Mouse (Mus musculus) MEL (cell line): ENCODE results near the gene Tiam1. TPM values are rescaled to one million over a fixed set of nuclear protein-coding genes. Genes with fewer than 3 reads are reported as not detected.

ENCODE experiments used
- DNase-seq: peaks from one replicate; pipeline ENCODE4 v3.0.0; 2011; ENCODE audit warnings: low read depth, low spot score
- H3K27ac ChIP-seq: 2 replicates; pipeline ENCODE4 v1.5.1; 2012; ENCODE audit warnings: low read depth, mild to moderate bottlenecking, control low read depth, low read length, moderate library complexity; ENCODE audit not compliant: control insufficient read depth
- H3K27me3 ChIP-seq, 2 experiments: fragments of 150-350 bp in 1 of 2; sonication (generic) in 1 of 2; 2 replicates each; pipeline ENCODE4 v1.6.1; 2012; ENCODE audit warnings: low read length in 2 of 2, mild to moderate bottlenecking in 2 of 2, improper control_type of control experiment in 1 of 2, moderate library complexity in 1 of 2; ENCODE audit not compliant: insufficient read depth in 2 of 2, control insufficient read depth in 1 of 2
- H3K36me3 ChIP-seq, 2 experiments: 2 replicates each; pipeline ENCODE4 v1.6.1; 2012 to 2014; ENCODE audit warnings: low read length in 2 of 2, improper control_type of control experiment in 1 of 2, inconsistent platforms in 1 of 2, mild to moderate bottlenecking in 1 of 2; ENCODE audit not compliant: insufficient read depth in 2 of 2, control insufficient read depth in 1 of 2
- H3K4me1 ChIP-seq, 2 experiments: fragments of 150-350 bp in 1 of 2; sonication (generic) in 1 of 2; 2 replicates each; pipeline ENCODE4 v1.6.1; 2012; ENCODE audit warnings: low read length in 2 of 2, improper control_type of control experiment in 1 of 2, mild to moderate bottlenecking in 1 of 2; ENCODE audit not compliant: insufficient read depth in 2 of 2, control insufficient read depth in 1 of 2
- H3K4me3 ChIP-seq, 2 experiments: fragments of 150-350 bp in 1 of 2; sonication (generic) in 1 of 2; 2 replicates each; pipeline ENCODE4 v1.5.1; 2012; ENCODE audit warnings: low read depth in 2 of 2, low read length in 2 of 2, mild to moderate bottlenecking in 2 of 2, moderate library complexity in 2 of 2, control low read depth in 1 of 2, improper control_type of control experiment in 1 of 2; ENCODE audit not compliant: control insufficient read depth in 1 of 2, insufficient read depth in 1 of 2
- H3K79me2 ChIP-seq: 2 replicates; pipeline ENCODE4 v1.6.1; 2012; ENCODE audit warnings: mild to moderate bottlenecking, low read length, moderate library complexity; ENCODE audit not compliant: control insufficient read depth, poor library complexity, insufficient read depth
- H3K9ac ChIP-seq: 2 replicates; pipeline ENCODE4 v1.6.1; 2012; ENCODE audit warnings: low read depth, mild to moderate bottlenecking, control low read depth, low read length, moderate library complexity; ENCODE audit not compliant: control insufficient read depth, poor library complexity, severe bottlenecking
- H3K9me3 ChIP-seq: fragments of 150-350 bp; sonication (generic); replicated peaks from 2 replicates; pipeline ENCODE4 v1.6.1; 2012; ENCODE audit warnings: mild to moderate bottlenecking, low read length, improper control_type of control experiment, moderate library complexity; ENCODE audit not compliant: insufficient read depth
- BHLHE40 ChIP-seq: IDR thresholded peaks from 2 replicates; pipeline ENCODE4 v1.6.1; 2012; ENCODE audit warnings: low read depth, mild to moderate bottlenecking, inconsistent platforms, low read length, improper control_type of control experiment, borderline replicate concordance
- CHD1 ChIP-seq: IDR thresholded peaks from 2 replicates; pipeline ENCODE4 v1.6.1; 2012; ENCODE audit warnings: low read depth, mild to moderate bottlenecking, inconsistent platforms, low read length, improper control_type of control experiment
- CTCF ChIP-seq, 3 experiments: IDR thresholded peaks in 2 of 3; conservative IDR thresholded peaks in 1 of 3; 2 replicates each; pipeline ENCODE4 v1.5.1; 2011 to 2012; ENCODE audit warnings: low read length in 3 of 3, low read depth in 2 of 3, mild to moderate bottlenecking in 2 of 3, improper control_type of control experiment in 1 of 3, inconsistent platforms in 1 of 3, mixed read lengths in 1 of 3, moderate library complexity in 1 of 3; ENCODE audit not compliant: control insufficient read depth in 1 of 3, insufficient read depth in 1 of 3, poor library complexity in 1 of 3, severe bottlenecking in 1 of 3
- E2F4 ChIP-seq: IDR thresholded peaks from 2 replicates; pipeline ENCODE4 v1.6.1; 2011; ENCODE audit warnings: low read depth, low read length, improper control_type of control experiment, borderline replicate concordance
- ELF1 ChIP-seq: IDR thresholded peaks from 2 replicates; pipeline ENCODE4 v1.6.1; 2014; ENCODE audit warnings: low read depth, mild to moderate bottlenecking, inconsistent platforms, low read length, improper control_type of control experiment, moderate library complexity
- EP300 ChIP-seq, 2 experiments: IDR thresholded peaks; 2 replicates each; pipeline ENCODE4 v1.6.1; 2011; ENCODE audit warnings: improper control_type of control experiment in 2 of 2, low read length in 2 of 2, low read depth in 1 of 2, mild to moderate bottlenecking in 1 of 2
- GABPA ChIP-seq: IDR thresholded peaks from 2 replicates; pipeline ENCODE4 v1.6.1; 2012; ENCODE audit warnings: low read depth, mild to moderate bottlenecking, inconsistent platforms, low read length, improper control_type of control experiment, moderate library complexity
- JUND ChIP-seq: IDR thresholded peaks from 2 replicates; pipeline ENCODE4 v1.6.1; 2011; ENCODE audit warnings: low read depth, mild to moderate bottlenecking, improper control_type of control experiment, low read length
- KAT2A ChIP-seq: conservative IDR thresholded peaks from 2 replicates; pipeline ENCODE4 v1.6.1; 2012; ENCODE audit warnings: low read depth, low read length, improper control_type of control experiment, inconsistent platforms
- MAX ChIP-seq: IDR thresholded peaks from 2 replicates; pipeline ENCODE4 v1.6.1; 2011; ENCODE audit warnings: low read length, improper control_type of control experiment
- MAZ ChIP-seq: IDR thresholded peaks from 2 replicates; pipeline ENCODE4 v1.6.1; 2012; ENCODE audit warnings: low read depth, mild to moderate bottlenecking, inconsistent platforms, low read length, improper control_type of control experiment
- MEF2A ChIP-seq: IDR thresholded peaks from 2 replicates; pipeline ENCODE4 v1.6.1; 2014; ENCODE audit warnings: low read depth, mild to moderate bottlenecking, inconsistent platforms, low read length, improper control_type of control experiment; ENCODE audit not compliant: poor library complexity, insufficient replicate concordance, severe bottlenecking; ENCODE audit errors: extremely low read depth
- MXI1 ChIP-seq: IDR thresholded peaks from 2 replicates; pipeline ENCODE4 v1.6.1; 2011; ENCODE audit warnings: mild to moderate bottlenecking, low read depth, low read length, improper control_type of control experiment
- MYC ChIP-seq: IDR thresholded peaks from 2 replicates; pipeline ENCODE4 v1.6.1; 2011; ENCODE audit warnings: low read depth, mild to moderate bottlenecking, low read length, improper control_type of control experiment, moderate library complexity
- NELFE ChIP-seq: IDR thresholded peaks from 2 replicates; pipeline ENCODE4 v1.6.1; 2011; ENCODE audit warnings: low read depth, low read length, improper control_type of control experiment
- NRF1 ChIP-seq: IDR thresholded peaks from 2 replicates; pipeline ENCODE4 v1.6.1; 2014; ENCODE audit warnings: low read depth, mild to moderate bottlenecking, inconsistent platforms, low read length, improper control_type of control experiment, moderate library complexity; ENCODE audit not compliant: poor library complexity, insufficient read depth, severe bottlenecking
- POLR2A ChIP-seq, 2 experiments: IDR thresholded peaks; 2 replicates each; pipeline ENCODE4 v1.6.1; 2011 to 2012; ENCODE audit warnings: low read length in 2 of 2, mild to moderate bottlenecking in 2 of 2, control low read depth in 1 of 2, improper control_type of control experiment in 1 of 2, low read depth in 1 of 2, moderate library complexity in 1 of 2; ENCODE audit not compliant: control insufficient read depth in 1 of 2, insufficient read depth in 1 of 2, poor library complexity in 1 of 2
- POLR2AphosphoS2 ChIP-seq: IDR thresholded peaks from 2 replicates; pipeline ENCODE4 v1.6.1; 2011; ENCODE audit warnings: low read length, improper control_type of control experiment
- POLR2AphosphoS5 ChIP-seq: IDR thresholded peaks from 2 replicates; pipeline ENCODE4 v1.6.1; 2012; ENCODE audit warnings: low read depth, borderline replicate concordance, mild to moderate bottlenecking, inconsistent platforms, low read length, moderate library complexity, mixed read lengths
- RAD21 ChIP-seq: IDR thresholded peaks from 2 replicates; pipeline ENCODE4 v1.6.1; 2011; ENCODE audit warnings: mild to moderate bottlenecking, low read depth, low read length, improper control_type of control experiment
- RCOR1 ChIP-seq: IDR thresholded peaks from 2 replicates; pipeline ENCODE4 v1.6.1; 2012; ENCODE audit warnings: low read depth, mild to moderate bottlenecking, inconsistent platforms, low read length, improper control_type of control experiment
- SIN3A ChIP-seq: IDR thresholded peaks from 2 replicates; pipeline ENCODE4 v1.6.1; 2012; ENCODE audit warnings: low read length, improper control_type of control experiment, inconsistent platforms
- SMC3 ChIP-seq: IDR thresholded peaks from 2 replicates; pipeline ENCODE4 v1.6.1; 2011; ENCODE audit warnings: low read depth, low read length, improper control_type of control experiment
- TAL1 ChIP-seq: IDR thresholded peaks from 2 replicates; pipeline ENCODE4 v1.6.1; 2012; ENCODE audit warnings: mild to moderate bottlenecking, inconsistent platforms, low read length, moderate library complexity, mixed read lengths
- TBP ChIP-seq: IDR thresholded peaks from 2 replicates; pipeline ENCODE4 v1.8.0; 2011; ENCODE audit warnings: low read depth, low read length, improper control_type of control experiment
- TCF12 ChIP-seq: IDR thresholded peaks from 2 replicates; pipeline ENCODE4 v1.6.1; 2014; ENCODE audit warnings: low read depth, mild to moderate bottlenecking, inconsistent platforms, low read length, improper control_type of control experiment, moderate library complexity
- ZC3H11A ChIP-seq: IDR thresholded peaks from 2 replicates; pipeline ENCODE4 v1.6.1; 2012; ENCODE audit warnings: low read depth, mild to moderate bottlenecking, inconsistent platforms, low read length, improper control_type of control experiment
- ZKSCAN1 ChIP-seq: IDR thresholded peaks from 2 replicates; pipeline ENCODE4 v1.6.1; 2012; ENCODE audit warnings: low read depth, mild to moderate bottlenecking, inconsistent platforms, low read length, improper control_type of control experiment, moderate library complexity
- ZMIZ1 ChIP-seq: IDR thresholded peaks from 2 replicates; pipeline ENCODE4 v1.6.1; 2012; ENCODE audit warnings: low read depth, mild to moderate bottlenecking, inconsistent platforms, low read length, improper control_type of control experiment, moderate library complexity
- polyA plus RNA-seq, 2 experiments: library from polyadenylated mRNA; stranded (reverse) in 1 of 2; unstranded in 1 of 2; fragments of >175 nt in 1 of 2; fragments of >200 nt in 1 of 2; gene quantifications; 2 replicates each; pipeline versions ENCODE4 v1.2.1 to v1.2.4; 2012; ENCODE audit warnings: low replicate concordance in 2 of 2, low read depth in 1 of 2; ENCODE audit not compliant: insufficient read length in 2 of 2, insufficient read depth in 1 of 2, missing spikeins in 1 of 2
- total RNA-seq: library from RNA; depleted of rRNA; stranded (reverse); fragments of 300-350 nt; gene quantifications from 2 replicates; pipeline ENCODE4 v1.2.3, GENCODE M21; 2012

Gene Tiam1
- total and polyA plus RNA-seq, 3 experiments: 15.0 to 23.9 (median 19.9) TPM

- TF ChIP-seq GABPA: no peak
- TF ChIP-seq, all 39 proteins: peak for 6
Measured at GRCm38 (mm10) chr16:90179892-90180291, 36.3 kb upstream of the Tiam1 start (continued).

- peak; percentile 56 for DNase-seq
- Histone ChIP-seq H3K4me3 (no peak overlapping the region), H3K27ac (peak overlapping the region; percentile 51), H3K27me3 (no peaks in the 10 kb centered on the region), H3K79me2 (no peaks in the 10 kb centered on the region), H3K4me1 (peaks cover 25 to 46% of the 10 kb centered on the region in 2 experiments), H3K36me3 (peaks cover 0 to 40% of the 10 kb centered on the region in 2 experiments; a peak in 2 of 4 replicates), H3K9ac (no peak overlapping the region), H3K9me3 (no peaks in the 10 kb centered on the region)
- TF ChIP-seq POLR2AphosphoS5: no peak
- TF ChIP-seq POLR2AphosphoS2: no peak
- TF ChIP-seq CTCF (IDR thresholded peaks at IDR 0.05 in 2 of 3, conservative IDR thresholded peaks at IDR 0.05 in 1 of 3; ENCODE audit: control insufficient read depth in 1 of 3, insufficient read depth in 1 of 3, low read depth in 2 of 3, low read length in 3 of 3, poor library complexity in 1 of 3, severe bottlenecking in 1 of 3): no peak
- no peak for TF ChIP-seq SMC3
- TF ChIP-seq POLR2A (IDR thresholded peaks at IDR 0.05; ENCODE audit: control insufficient read depth in 1 of 2, insufficient read depth in 1 of 2, low read depth in 1 of 2, low read length in 2 of 2, poor library complexity in 1 of 2): no peak
- TF ChIP-seq TAL1: peak; percentile 60
- no peak for TF ChIP-seq SIN3A
- TF ChIP-seq E2F4: no peak
- TF ChIP-seq TBP: no peak
- TF ChIP-seq EP300 (IDR thresholded peaks at IDR 0.05; ENCODE audit: low read depth in 1 of 2, low read length in 2 of 2): peak in 1 of 2 experiments; percentile 44; a peak in 2 of 4 replicates
- TF ChIP-seq TCF12: peak; percentile 14; the same call in 1 of the 2 replicates
- no peak for TF ChIP-seq MXI1
- no peak for TF ChIP-seq NRF1
- no peak for TF ChIP-seq ZKSCAN1
Measured at GRCm38 (mm10) chr16:90178404-90178803, 34.8 kb upstream of the Tiam1 start.

GRCm38 (mm10) chr16:90177425-90177824, 33.9 kb upstream of the Tiam1 start:
- Histone ChIP-seq H3K9me3 (no peaks in the 10 kb centered on the region), H3K4me3 (peak overlapping the region; percentile 13 to 18; a peak in 3 of 4 replicates), H3K27ac (peak overlapping the region; percentile 96), H3K36me3 (peaks cover 0 to 40% of the 10 kb centered on the region in 2 experiments; a peak in 2 of 4 replicates), H3K27me3 (no peaks in the 10 kb centered on the region), H3K79me2 (no peaks in the 10 kb centered on the region), H3K4me1 (peaks cover 25 to 44% of the 10 kb centered on the region in 2 experiments), H3K9ac (peak overlapping the region; percentile 47)
- DNase-seq: peak; percentile 94
- TF ChIP-seq RAD21 (peak; percentile 3; the same call in 1 of the 2 replicates), BHLHE40 (no peak), KAT2A (no peak), MYC (peak; percentile 81), MAX (peak; percentile 52; the same call in 1 of the 2 replicates), POLR2A (IDR thresholded peaks at IDR 0.05; ENCODE audit: control insufficient read depth in 1 of 2, insufficient read depth in 1 of 2, low read depth in 1 of 2, low read length in 2 of 2, poor library complexity in 1 of 2) (no peak), ZKSCAN1 (peak; percentile 78), TAL1 (peak; percentile 32), TBP (peak; percentile 30; the same call in 1 of the 2 replicates), RCOR1 (peak; percentile 85), JUND (peak; percentile 79; the same call in 1 of the 2 replicates), ELF1 (no peak), MXI1 (no peak), MEF2A (no peak), ZC3H11A (no peak), SMC3 (no peak), MAZ (no peak), CHD1 (no peak), E2F4 (no peak), NELFE (no peak), ZMIZ1 (0 out of 2 replicates have a peak, but pooled peaks have one; percentile 64), SIN3A (peak; percentile 81)
